Mouse (Mus musculus): Measurements from ENCODE around the gene Prmt3. TPM values are rescaled to one million over a fixed set of nuclear protein-coding genes. Genes with fewer than 3 reads are reported as not detected.
A peak's percentile ranks its signal among the peaks of the same experiment; 100 is the strongest.

Prmt3 gene
- total RNA-seq, 1 experiment from 2014 or later = 34.1 TPM

DNA sequence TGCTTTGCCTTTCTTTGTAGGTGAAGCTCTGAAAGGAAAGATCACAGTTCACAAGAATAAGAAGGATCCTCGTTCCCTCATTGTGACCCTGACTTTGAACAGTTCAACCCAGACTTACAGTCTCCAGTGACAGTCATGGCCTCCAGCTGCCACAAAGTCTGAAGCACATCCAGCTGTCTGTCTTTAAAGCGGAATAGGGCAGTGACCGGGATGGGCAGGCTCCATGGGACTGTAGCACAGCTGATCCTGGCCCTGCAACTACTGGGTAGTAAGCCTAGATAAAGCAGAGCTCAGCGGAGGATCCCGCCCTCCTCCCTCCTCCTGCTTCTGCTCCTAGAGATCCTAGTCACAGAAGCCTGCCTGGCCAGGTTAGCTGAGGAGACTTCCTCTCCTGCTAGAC lies 79.2 kb downstream of the Prmt3 start:
- DNase-seq = no peak

DNA sequence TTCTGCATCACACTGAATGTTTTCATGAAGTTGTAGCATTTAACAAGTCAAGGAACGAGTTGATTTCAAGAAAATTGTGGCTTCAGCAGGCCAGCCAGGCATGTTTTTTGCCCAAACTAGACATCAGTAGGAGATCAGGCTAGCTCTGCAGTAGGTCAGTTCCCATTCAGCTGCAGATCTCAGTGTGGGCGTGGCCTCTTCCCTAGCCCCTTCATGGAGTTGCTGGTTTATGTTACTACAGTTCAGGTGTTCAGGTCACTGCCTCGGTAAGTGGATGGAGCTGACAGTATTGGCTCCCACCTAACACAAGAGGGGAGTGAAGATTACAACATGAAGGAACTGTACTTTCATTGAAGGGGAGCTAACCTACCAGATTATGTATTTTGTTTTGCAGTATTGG lies 80.1 kb downstream of the Prmt3 start:
- DNase-seq = no peak

DNA sequence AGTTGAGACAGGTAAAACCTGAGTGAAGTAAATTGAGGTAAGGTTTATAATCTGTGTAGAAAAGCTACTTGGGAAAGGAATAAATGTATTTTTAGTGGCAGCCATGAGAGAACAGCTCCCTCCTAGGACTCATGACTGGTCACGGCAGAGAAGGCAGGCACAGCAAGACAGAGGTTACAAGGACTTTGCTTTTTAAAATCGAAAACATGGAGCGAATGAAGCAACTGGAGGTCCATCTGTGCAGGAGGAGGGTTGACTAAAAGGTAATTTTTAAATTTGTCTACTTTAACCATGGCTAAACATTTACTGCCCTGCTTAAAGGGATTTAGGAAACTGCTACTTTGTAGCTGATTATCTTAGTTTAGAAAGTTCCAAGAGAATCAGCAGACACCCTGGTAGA lies 81.7 kb downstream of the Prmt3 start:
- DNase-seq = no peak

DNA sequence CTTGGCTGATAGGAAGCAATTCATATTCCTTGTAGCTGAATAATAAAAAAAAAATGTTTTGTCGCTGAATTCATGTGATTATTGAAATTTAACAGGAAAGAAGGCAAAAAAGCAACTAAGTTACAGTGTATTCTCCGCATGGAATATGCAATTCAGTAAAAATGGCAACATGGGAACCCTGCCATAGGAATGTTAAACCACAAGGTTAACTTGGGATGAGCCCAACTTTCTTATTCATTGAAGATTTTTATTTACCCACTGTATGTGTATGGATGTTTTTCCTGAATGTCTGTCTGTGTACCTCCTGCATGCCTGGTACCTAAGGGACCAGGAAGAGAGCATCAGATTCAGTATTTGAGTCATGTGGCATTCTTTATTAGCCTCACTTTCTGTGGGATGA lies 83.0 kb downstream of the Prmt3 start:
- DNase-seq = no peak

DNA sequence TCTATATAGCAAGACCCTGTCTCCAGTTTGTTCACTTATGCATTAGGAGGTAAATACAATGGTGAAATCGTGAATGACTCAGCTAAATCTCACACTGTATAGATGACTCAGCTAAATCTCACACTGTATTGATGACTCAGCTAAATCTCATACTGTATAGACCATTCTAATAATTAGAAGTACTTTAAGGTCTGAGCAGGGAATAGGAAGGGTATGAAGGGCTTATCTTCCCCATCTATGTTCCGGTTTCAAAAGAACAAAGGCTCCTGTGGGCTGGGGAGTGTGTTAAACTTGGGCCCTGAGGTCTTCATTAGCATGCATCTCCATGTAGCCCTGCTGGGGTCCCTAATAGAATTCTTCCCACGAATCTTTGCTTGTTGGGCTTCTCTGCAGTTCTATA lies 85.6 kb downstream of the Prmt3 start:
- DNase-seq = no peak

DNA sequence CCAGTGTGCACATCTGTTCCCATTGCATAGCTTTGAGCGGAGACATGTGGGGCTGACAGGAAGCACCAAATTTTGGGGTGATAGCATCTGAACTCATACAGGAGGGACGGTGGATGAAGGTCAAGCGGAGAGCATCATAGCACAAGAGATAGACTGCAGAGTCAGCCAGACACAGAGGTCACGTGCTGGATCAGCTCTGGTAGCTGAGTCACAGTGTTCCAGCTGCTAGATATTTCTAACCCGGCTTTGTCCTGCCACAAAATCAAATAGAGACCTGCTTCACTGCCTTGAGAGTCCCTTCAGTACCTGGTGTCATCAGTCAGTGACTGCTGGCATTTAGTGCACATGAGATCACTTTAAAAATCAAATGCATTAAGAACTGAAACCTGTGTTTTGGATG lies 91.5 kb downstream of the Prmt3 start:
- peak; percentile 14 for DNase-seq

DNA sequence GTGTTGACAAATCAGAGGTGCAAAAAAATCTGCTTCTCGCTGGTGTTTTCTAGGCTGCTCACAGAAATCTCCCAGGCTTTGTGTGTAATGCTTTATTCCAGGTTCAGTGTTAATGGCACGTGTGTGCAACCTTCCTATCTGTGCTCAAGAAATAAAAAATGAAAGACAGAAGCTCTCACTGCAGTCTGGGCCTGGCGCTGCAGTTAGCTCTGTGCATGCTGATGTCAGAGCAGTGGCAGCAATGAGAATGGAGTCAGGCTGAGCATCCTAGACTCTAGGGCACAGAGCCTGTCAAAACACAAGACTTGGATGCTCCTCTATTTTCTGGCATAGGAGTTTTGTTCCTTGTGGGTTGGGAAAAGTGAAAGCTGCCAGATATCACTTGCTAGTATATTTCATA lies 92.1 kb downstream of the Prmt3 start:
- no peak for DNase-seq

DNA sequence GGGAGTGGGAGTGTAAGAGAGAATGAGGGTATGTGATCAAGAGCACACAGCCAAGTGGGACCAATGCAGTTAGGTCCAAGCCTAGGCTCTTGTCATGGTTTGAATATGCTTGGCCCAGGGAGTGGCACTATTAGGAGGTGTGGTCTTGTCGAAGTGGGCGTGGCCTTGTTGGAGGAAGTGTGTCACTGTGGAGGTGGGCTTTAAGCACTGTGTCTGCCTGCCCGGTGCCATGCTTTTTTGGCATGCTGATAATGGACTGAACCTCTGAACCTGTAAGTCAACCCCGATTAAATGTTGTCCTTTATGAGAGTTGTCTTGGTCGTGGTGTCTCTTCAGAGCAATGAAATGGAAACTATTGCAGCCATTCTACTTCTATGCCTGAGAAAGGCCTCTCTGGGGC lies 99.2 kb downstream of the Prmt3 start:
- DNase-seq = no peak

DNA sequence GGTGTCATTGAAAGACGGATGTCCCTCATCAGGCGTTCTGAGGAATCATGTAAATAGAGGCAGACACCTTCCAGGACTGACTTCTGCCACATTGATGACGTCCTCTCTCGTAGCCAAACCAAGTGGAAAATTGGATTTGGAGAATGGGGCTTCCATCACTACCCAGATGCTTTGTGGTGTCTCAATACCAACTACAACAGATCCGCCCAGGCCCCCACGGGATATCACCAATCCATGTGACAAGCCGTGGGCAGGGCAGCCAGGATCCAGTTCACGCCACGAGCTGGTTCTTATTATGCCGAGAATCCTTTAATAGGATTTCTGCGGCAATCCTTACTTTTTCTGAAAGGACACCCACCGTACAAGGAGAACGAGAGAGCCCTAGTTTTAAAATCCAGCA lies 100.9 kb downstream of the Prmt3 start:
- no peak for DNase-seq

DNA sequence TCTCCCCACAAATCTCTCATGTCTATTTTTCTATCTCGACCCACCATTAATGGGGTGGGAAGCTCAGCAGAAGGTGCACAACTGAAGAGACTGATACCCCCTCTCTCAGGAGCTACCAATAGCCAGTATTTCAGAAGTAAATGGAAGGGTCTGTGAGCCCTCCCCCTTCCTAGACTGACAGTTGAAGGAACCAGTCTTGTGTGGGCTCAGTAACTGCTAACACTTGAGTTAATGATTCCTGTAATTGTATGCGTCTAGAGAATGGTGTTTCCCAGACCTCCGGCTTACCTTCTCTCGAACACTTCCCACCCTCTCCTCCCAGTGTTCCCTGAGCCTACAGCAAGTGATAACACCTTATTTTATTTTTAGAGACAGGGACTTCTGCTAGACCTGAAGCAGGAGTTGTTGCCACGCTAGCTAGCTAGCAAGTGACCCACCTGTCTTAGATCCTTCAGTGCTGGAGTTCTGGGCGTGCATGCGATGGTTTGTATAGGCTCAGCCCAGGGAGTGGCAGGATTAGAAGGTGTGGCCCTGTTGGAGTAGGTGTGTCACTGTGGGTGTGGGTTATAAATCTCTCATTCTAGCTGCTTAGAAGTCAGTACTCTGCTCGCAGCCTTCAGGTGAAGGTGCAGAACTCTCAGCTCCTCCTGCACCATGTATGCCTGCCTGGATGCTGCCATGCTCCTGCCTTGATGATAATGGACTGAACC lies 102.0 kb downstream of the Prmt3 start:
- no peak for DNase-seq

DNA sequence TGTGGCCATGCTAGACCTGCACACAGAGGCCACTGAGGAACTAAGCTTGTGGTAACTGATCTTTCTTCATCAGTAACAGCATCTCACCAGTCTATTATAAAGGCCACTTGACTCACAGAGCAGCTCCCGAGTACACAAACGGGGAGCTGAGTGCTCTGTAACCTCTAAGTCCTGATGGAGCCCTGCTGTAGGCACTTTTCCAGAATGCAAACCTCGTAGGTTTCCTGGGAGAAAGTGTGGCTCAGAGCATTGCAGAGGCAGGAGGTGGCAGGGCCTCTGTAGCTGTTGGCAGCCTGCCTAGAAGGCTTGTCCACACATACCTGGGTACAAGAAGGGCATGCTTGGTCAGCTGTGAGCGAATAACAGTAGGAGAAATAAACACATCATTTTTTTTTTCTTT lies 104.1 kb downstream of the Prmt3 start:
- peak; percentile 15 for DNase-seq

DNA sequence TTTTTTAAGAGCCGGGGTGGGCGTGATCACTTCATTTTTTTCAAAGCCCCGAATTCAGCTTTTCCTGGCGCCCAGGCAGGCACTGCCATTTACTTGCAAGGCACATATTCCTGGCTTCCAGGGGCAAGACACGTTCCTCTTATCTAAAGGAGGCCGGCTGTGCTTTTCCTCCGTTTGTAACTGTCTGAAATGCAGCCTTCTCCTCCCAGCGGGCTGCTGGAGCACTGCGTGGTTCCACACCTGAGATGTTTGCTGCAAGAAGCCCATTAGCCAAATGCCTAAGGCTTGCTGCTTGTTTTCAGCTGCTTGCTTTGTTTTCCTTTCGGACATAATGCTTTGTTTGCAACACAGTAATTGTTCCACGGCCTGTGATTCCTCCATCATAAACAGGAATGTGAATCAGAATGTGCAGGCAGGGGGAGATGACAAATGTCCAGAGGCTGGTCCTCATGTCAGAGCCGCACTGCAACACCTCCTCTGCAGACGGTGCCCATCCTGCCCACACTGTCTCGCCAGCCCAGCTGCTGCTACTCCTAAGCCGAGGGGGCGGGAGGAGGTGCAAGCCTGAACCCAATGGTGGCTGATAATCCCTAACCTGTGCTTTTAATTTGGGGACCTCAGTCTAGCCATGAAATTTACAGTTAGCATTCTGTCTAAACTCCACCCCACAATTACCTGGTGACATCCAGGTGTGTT lies 104.7 kb downstream of the Prmt3 start:
- DNase-seq = no peak

DNA sequence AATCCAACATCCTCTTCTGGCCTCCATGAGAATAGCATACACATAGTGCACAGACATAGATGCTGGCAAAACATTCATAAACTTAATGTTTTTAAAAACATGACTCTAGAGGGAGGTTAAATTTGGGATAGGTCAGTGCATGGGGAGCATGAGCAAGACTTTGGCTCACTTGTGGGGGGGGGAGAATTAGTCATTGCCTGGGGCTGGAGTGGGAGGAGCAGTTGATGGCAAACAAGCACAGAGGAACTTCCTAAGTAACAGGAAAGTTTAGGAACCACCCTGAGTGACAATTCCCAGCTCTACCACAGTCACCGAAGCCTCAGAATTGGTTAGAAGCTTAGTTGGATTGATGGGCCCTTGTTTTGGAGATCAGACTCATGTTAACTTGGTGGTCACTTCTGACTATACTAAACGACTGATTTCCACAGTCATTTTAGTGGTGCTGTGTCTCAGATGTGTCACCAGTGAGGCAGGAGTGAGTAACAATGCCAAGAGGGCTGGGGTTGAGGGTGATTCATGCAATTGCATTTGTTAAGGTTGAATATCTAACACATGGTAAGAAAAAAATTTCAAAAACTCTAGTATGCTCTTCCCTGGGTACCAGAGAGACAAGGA lies 109.7 kb downstream of the Prmt3 start:
- DNase-seq = no peak

DNA sequence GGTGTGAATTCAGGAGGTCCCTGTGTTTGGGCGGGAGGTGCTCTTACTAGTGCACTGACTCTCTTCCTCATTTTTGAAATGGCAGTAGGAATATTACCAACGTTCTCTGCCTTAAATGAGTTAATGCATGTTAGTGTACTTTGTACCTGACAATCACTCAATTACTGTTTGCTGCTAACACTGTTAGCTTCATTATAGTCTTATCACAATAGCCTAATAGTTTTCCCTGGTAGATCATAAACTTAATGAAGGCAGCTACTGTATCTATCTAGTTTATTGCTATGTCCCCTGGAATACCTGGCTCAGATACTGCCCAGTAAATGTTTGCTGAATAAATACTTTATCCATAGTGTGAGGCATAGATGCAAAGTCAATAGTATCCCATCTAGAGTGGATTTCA lies 116.6 kb downstream of the Prmt3 start:
- DNase-seq = no peak

DNA sequence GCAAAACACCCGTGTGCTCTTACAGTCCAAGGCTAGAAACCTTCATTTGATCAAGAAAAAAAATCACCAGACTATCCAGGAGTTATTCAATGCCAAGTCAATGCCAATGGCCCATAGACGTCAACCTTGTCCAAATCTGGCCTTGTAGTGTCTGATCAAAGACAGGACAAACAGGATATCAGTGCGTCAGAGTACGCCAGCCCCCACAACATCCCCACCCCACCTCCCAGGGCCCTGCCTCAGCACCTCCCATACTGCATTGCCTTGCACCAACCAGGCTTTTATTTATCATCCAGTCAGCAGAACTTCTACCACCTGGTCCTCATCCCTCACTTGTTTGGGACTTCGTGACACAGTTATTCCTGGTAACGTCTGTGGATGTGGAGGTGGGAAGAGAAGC lies 117.2 kb downstream of the Prmt3 start:
- no peak for DNase-seq

DNA sequence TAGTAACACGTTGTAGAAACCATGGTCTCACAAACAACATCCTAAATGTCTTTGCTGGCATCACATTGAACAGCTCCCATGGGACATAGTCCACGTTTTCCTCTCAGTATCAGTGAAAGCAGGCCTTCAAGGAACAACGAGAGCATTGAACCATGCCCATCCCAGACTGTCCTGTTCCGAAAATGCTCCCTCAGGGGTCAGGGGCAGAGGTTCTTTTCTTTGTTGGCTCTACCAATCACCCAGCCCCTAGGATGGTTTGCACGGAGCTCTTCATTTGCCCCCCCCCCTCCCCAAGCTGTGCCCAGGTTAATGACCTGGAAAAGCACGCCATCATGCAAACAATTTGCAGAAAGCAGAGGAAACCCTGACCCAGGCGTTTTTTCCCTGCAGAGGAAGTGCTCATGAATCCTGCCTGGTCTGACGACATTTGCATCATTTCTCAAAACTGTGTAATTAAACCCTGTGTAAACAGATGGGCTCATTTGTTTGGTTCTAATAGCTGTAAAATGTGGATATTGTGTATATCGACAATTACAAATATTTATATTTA lies 123.9 kb downstream of the Prmt3 start:
- no peak for DNase-seq

DNA sequence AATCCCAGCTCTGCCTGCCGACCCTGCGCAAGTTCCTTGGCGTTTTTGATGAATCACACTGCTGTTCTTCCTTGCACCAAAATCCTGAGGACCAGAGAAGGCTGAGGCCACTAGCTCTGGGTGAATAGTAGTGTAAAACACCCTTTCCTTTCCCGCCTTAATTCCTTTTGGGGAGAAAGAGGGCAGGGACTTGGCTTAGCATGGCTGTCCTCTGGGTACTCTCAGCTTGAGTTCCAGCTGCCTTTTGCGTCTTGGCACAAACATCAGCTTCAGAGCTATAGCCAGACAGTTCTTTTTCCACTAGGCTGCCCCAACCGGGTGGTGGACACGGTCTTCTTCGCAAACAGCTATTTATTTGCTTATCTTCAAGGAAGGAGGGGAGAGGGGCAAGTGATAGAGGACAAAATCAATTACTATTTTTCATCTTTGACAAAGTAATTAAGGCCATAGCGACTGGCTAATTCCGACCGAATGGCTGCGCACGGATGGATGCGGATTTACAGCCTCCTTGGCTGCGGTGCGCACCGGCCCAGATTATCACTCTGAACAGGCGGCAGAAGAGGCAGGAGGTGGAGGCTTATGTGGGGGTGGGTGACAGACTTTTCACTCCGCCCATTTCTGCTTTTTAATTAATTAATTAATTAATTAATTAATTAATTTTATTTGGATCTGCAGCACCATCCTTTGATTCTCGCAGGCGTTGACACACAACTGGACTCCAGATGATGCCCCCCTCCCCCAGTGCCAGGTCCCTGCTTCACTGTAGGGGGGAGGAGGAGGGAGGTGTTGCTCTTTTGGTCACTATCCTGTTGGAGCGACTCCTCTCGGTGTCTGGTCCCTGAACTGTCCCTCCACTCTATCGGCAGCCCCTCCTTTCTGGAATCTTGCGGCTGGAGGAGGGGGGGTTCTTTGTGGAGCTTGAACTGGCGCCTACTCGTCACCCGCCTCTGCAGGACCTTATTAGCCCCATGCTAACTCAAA lies 129.3 kb downstream of the Prmt3 start:
- DNase-seq = no peak

Other genes with a start within 250 kb of the Prmt3 start
- not detected in 2 replicates for gene Dbx1, start 141.5 kb upstream of the Prmt3 start, total RNA-seq (2021)
- gene Htatip2, start 19.2 kb upstream of the Prmt3 start, total RNA-seq (2021) = 36.6 and 42.5 TPM in 2 replicates
- 0.48 and 1.3 TPM in 2 replicates for gene Slc6a5, start 131.8 kb downstream of the Prmt3 start, total RNA-seq (2021)
- gene Nell1, start 196.5 kb downstream of the Prmt3 start, total RNA-seq (2021) = 1.2 and 1.5 TPM in 2 replicates

Measured in adrenal gland, postnatal 25 days (tissue).